Mouse (Mus musculus) intestine, embryonic 14.5 days (tissue): ENCODE measurements around the gene Ube2j2. TPM values are rescaled to one million over a fixed set of nuclear protein-coding genes. Genes with fewer than 3 reads are reported as not detected.
A peak's percentile ranks its signal among the peaks of the same experiment; 100 is the strongest.

Experiments
- ATAC-seq: fragments of 200-750 bp; cut with Nextera tagmentation; replicated peaks from 2 replicates; pipeline ENCODE4 v1.8.0; 2017; ENCODE audit warnings: low read depth, moderate number of reproducible peaks, moderate TSS enrichment, moderate library complexity; ENCODE audit not compliant: low FRiP score, low TSS enrichment
- DNase-seq: peaks from one replicate; pipeline ENCODE4 v3.0.0-alpha.2; 2018; ENCODE audit warnings: low spot score
- H3K27ac ChIP-seq: fragments of 300-500 bp; sonication (generic); 2 replicates; pipeline ENCODE4 v1.5.1; 2014; ENCODE audit warnings: low read depth, mild to moderate bottlenecking, control low read depth
- H3K27me3 ChIP-seq: fragments of 300-500 bp; sonication (generic); replicated peaks from 2 replicates; pipeline ENCODE4 v1.6.1; 2014; ENCODE audit warnings: low read length, control low read depth; ENCODE audit not compliant: control insufficient read depth, insufficient read depth
- H3K36me3 ChIP-seq: fragments of 300-500 bp; sonication (generic); 2 replicates; pipeline ENCODE4 v1.6.1; 2014; ENCODE audit warnings: low read length, control low read depth; ENCODE audit not compliant: control insufficient read depth, insufficient read depth
- H3K4me1 ChIP-seq: fragments of 300-500 bp; sonication (generic); replicated peaks from 2 replicates; pipeline ENCODE4 v1.6.1; 2014; ENCODE audit warnings: low read length, control low read depth, mixed read lengths; ENCODE audit not compliant: control insufficient read depth, insufficient read depth
- H3K4me2 ChIP-seq: fragments of 300-500 bp; sonication (generic); 2 replicates; pipeline ENCODE4 v1.6.1; 2014; ENCODE audit warnings: low read length
- H3K4me3 ChIP-seq: fragments of 300-500 bp; sonication (generic); 2 replicates; pipeline ENCODE4 v1.5.1; 2014; ENCODE audit warnings: low read depth, low read length, control low read depth, mixed read lengths
- H3K9ac ChIP-seq: fragments of 300-500 bp; sonication (generic); 2 replicates; pipeline ENCODE4 v1.6.1; 2014; ENCODE audit warnings: mild to moderate bottlenecking, low read length
- H3K9me3 ChIP-seq: fragments of 300-500 bp; sonication (generic); 2 replicates; pipeline ENCODE4 v1.6.1; 2016; ENCODE audit warnings: low read length, control low read depth; ENCODE audit not compliant: control insufficient read depth
- WGBS: fragments of 180-500 bp; shearing (Covaris S2); extraction: QIAGEN DNeasy Blood & Tissue Kit; methylation state at CpG from one replicate; pipeline ENCODE4 v1.1.7; 2014; 5-methylcytosine and 5-hydroxymethylcytosine counted together
- microRNA-seq: library from miRNA; unstranded; fragments of <30 nt; microRNA quantifications from one replicate; pipeline ENCODE4, GENCODE M21; 2016
- polyA plus RNA-seq: library from polyadenylated mRNA; unstranded; fragments of >200 nt; fragmentation: Nextera tagmentation; extraction: Ambion mirVana; gene quantifications from 2 replicates; pipeline ENCODE4 v1.2.1, GENCODE M21; 2014

The Ube2j2 gene
- polyA plus RNA-seq, 1 experiment from 2014 or later = 124 TPM

DNA sequence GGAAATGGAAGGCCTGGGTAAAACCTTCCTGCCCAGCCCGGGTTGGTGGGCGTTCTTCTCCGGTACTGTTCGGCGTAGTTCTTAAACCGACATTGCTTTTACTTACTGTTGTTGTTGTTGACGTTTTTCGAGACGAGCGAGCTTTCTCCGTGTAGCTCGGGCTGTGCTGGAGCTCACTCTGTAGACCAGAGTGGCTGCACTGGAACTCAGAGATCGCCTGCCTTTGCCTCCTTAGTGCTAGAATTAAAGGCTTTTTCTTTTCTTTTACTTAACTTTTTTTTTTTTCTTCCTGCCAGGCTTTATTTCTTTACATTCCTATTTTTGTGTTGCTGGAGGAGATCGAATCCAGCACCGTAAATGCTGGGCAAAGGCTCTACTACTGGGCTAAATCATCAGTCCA is 50.0 kb downstream of the Ube2j2 start:
- 4% methylated on average over 15 of the region's 15 CpGs for WGBS
- Histone ChIP-seq H3K4me3 (peak overlapping the region; percentile 91), H3K4me1 (peaks cover 24% of the 10 kb centered on the region), H3K27ac (peak overlapping the region; percentile 85), H3K27me3 (no peaks in the 10 kb centered on the region), H3K4me2 (peak overlapping the region; percentile 79), H3K9ac (peak overlapping the region; percentile 86), H3K36me3 (peaks cover 28% of the 10 kb centered on the region), H3K9me3 (no peaks in the 10 kb centered on the region)
- DNase-seq (no peak), ATAC-seq (no peak; the same call in 1 of the 2 replicates)

DNA sequence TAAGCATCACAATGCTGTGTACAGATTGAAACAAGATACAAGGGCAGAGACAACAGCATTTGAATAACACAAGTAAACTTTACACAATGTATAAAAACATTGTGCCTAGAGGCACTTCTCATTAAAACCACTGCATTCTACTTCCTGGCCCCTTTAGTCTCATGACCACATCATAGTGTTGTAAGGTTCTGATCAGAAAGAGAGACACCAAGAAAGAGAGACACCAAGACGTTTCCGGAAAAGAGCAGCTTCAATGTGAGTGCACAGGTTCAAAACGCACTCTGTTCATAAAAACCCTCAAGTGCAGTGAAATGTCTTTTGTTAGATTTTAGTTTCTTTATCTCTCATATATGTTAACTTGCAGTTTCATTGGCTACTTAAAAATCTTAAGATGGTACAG is 60.5 kb downstream of the Ube2j2 start:
- Histone ChIP-seq H3K9ac (no peak overlapping the region), H3K4me2 (no peak overlapping the region), H3K27me3 (no peaks in the 10 kb centered on the region), H3K9me3 (no peaks in the 10 kb centered on the region), H3K27ac (no peak overlapping the region), H3K4me1 (no peaks in the 10 kb centered on the region), H3K4me3 (no peak overlapping the region), H3K36me3 (peaks cover 95% of the 10 kb centered on the region)
- 96% methylated on average over 3 of the region's 3 CpGs for WGBS
- DNase-seq = no peak
- no peak for ATAC-seq

DNA sequence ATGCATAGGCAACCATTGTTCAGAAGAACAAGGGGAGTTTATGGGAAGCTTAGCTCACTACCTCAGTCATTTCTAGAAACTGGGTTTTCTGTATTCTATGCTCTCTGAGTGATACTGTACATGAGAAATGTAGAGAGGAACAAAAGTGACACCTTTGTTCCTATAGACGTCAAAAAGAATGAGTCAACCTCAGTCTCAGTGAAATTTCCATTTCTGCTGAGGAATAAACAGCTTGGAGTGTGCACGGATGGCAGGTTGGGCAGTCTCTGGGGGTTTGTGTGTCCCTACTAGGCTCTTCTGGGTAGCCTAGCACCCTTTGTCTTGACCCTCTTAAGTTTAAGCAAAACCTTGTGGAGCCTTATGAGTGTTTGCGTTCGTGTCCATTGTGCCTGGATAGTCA is 64.7 kb downstream of the Ube2j2 start:
- Histone ChIP-seq H3K9ac (no peak overlapping the region), H3K4me3 (no peak overlapping the region), H3K27me3 (no peaks in the 10 kb centered on the region), H3K9me3 (no peaks in the 10 kb centered on the region), H3K27ac (no peak overlapping the region), H3K4me2 (no peak overlapping the region), H3K4me1 (no peaks in the 10 kb centered on the region), H3K36me3 (peaks cover 97% of the 10 kb centered on the region)
- ATAC-seq (no peak), DNase-seq (no peak)
- WGBS = 93% methylated on average over 4 of the region's 4 CpGs

Small RNA genes lying within 50 kb of the gene (microRNA-seq; reads per million reads assigned to microRNA genes)
- not detected for gene Gm22991

Other genes starting within 250 kb of the Ube2j2 start
- 2.0 and 3.1 TPM in 2 replicates for gene Fndc10, start 249.5 kb upstream of the Ube2j2 start, polyA plus RNA-seq
- gene Ssu72, start 239.0 kb upstream of the Ube2j2 start, polyA plus RNA-seq = 149 and 151 TPM in 2 replicates
- 0.55 and 0.60 TPM in 2 replicates for gene Tmem240, start 209.0 kb upstream of the Ube2j2 start, polyA plus RNA-seq
- 134 and 136 TPM in 2 replicates for gene Atad3a, start 182.7 kb upstream of the Ube2j2 start, polyA plus RNA-seq
- 16.4 and 16.6 TPM in 2 replicates for gene Vwa1, start 169.1 kb upstream of the Ube2j2 start, polyA plus RNA-seq
- 0.55 and 0.69 TPM in 2 replicates for gene Tmem88b, start 158.0 kb upstream of the Ube2j2 start, polyA plus RNA-seq
- gene Ankrd65, start 153.4 kb upstream of the Ube2j2 start, polyA plus RNA-seq = not detected in 2 replicates
- gene Mrpl20, start 141.0 kb upstream of the Ube2j2 start, polyA plus RNA-seq = 237 and 246 TPM in 2 replicates
- 161 and 192 TPM in 2 replicates for gene Ccnl2, start 131.3 kb upstream of the Ube2j2 start, polyA plus RNA-seq
- gene Aurkaip1, start 112.6 kb upstream of the Ube2j2 start, polyA plus RNA-seq = 133 and 151 TPM in 2 replicates
- gene Mxra8, start 104.2 kb upstream of the Ube2j2 start, polyA plus RNA-seq = 60.0 and 73.3 TPM in 2 replicates
- 7.3 and 7.8 TPM in 2 replicates for gene Dvl1, start 96.4 kb upstream of the Ube2j2 start, polyA plus RNA-seq
- gene Tas1r3, start 80.5 kb upstream of the Ube2j2 start, polyA plus RNA-seq = 0.38 and 0.43 TPM in 2 replicates
- 20.5 and 21.4 TPM in 2 replicates for gene Cptp, start 74.4 kb upstream of the Ube2j2 start, polyA plus RNA-seq
- 69.3 and 76.4 TPM in 2 replicates for gene Ints11, start 74.3 kb upstream of the Ube2j2 start, polyA plus RNA-seq
- 55.6 and 55.9 TPM in 2 replicates for gene Pusl1, start 52.0 kb upstream of the Ube2j2 start, polyA plus RNA-seq
- gene Acap3, start 52.0 kb upstream of the Ube2j2 start, polyA plus RNA-seq = 16.2 and 16.6 TPM in 2 replicates
- 55.5 and 56.1 TPM in 2 replicates for gene C1qtnf12, start 18.5 kb downstream of the Ube2j2 start, polyA plus RNA-seq
- 16.6 and 17.9 TPM in 2 replicates for gene B3galt6, start 48.8 kb downstream of the Ube2j2 start, polyA plus RNA-seq
- 157 and 165 TPM in 2 replicates for gene Sdf4, start 49.0 kb downstream of the Ube2j2 start, polyA plus RNA-seq
- gene Tnfrsf4, start 70.0 kb downstream of the Ube2j2 start, polyA plus RNA-seq = 0.50 and 0.56 TPM in 2 replicates
- 1.6 and 2.0 TPM in 2 replicates for gene Tnfrsf18, start 82.3 kb downstream of the Ube2j2 start, polyA plus RNA-seq
- gene Ttll10, start 115.6 kb downstream of the Ube2j2 start, polyA plus RNA-seq = 2.7 and 3.5 TPM in 2 replicates
- gene 9430015G10Rik, start 166.2 kb downstream of the Ube2j2 start, polyA plus RNA-seq = 34.5 and 38.8 TPM in 2 replicates
- gene Rnf223, start 186.7 kb downstream of the Ube2j2 start, polyA plus RNA-seq = 0.14 and 0.16 TPM in 2 replicates